Mouse (Mus musculus) CH12.LX (cell line): ENCODE data around the gene Ggt5. TPM values are rescaled to one million over a fixed set of nuclear protein-coding genes. Genes with fewer than 3 reads are reported as not detected.

ENCODE experiments used
- DNase-seq: peaks from one replicate; pipeline ENCODE4 v3.0.0-alpha.2; 2013; ENCODE audit errors: extremely low read depth
- H3K27ac ChIP-seq: 2 replicates; pipeline ENCODE4 v1.5.1; 2012; ENCODE audit warnings: low read depth, mild to moderate bottlenecking, control low read depth, moderate library complexity; ENCODE audit not compliant: insufficient read depth
- H3K27me3 ChIP-seq: replicated peaks from 2 replicates; pipeline ENCODE3; 2012; ENCODE audit warnings: inconsistent platforms
- H3K36me3 ChIP-seq, 2 experiments: replicated peaks in 1 of 2; 2 replicates each; pipeline versions ENCODE3 to v1.6.1; 2012; ENCODE audit warnings: inconsistent platforms in 1 of 2, low read length in 1 of 2, mild to moderate bottlenecking in 1 of 2, mixed read lengths in 1 of 2, moderate library complexity in 1 of 2; ENCODE audit not compliant: control insufficient read depth in 1 of 2, insufficient read depth in 1 of 2
- H3K4me1 ChIP-seq, 2 experiments: 2 replicates each; pipeline ENCODE4 v1.6.1; 2012; ENCODE audit warnings: inconsistent platforms in 1 of 2, moderate library complexity in 1 of 2; ENCODE audit not compliant: insufficient read depth in 2 of 2, control insufficient read depth in 1 of 2
- H3K4me2 ChIP-seq: 2 replicates; pipeline ENCODE4 v1.6.1; 2012; ENCODE audit warnings: low read depth, mild to moderate bottlenecking, control low read depth; ENCODE audit not compliant: poor library complexity, insufficient read depth, severe bottlenecking
- H3K4me3 ChIP-seq, 3 experiments: fragments of 150-350 bp in 1 of 3; sonication (generic) in 1 of 3; replicated peaks in 1 of 3; 2 replicates each; pipeline versions ENCODE3 to v1.5.1; 2011 to 2012; ENCODE audit warnings: low read depth in 2 of 3, low read length in 2 of 3, mild to moderate bottlenecking in 2 of 3, moderate library complexity in 2 of 3, control low read depth in 1 of 3, improper control_type of control experiment in 1 of 3, inconsistent platforms in 1 of 3, mixed read lengths in 1 of 3; ENCODE audit not compliant: poor library complexity in 1 of 3
- H3K79me2 ChIP-seq: replicated peaks from 2 replicates; pipeline ENCODE4 v1.6.1; 2012; ENCODE audit warnings: mild to moderate bottlenecking, moderate library complexity; ENCODE audit not compliant: control insufficient read depth, poor library complexity, insufficient read depth, severe bottlenecking; ENCODE audit errors: extremely low read depth
- H3K9ac ChIP-seq: 2 replicates; pipeline ENCODE4 v1.6.1; 2012; ENCODE audit warnings: low read depth, mild to moderate bottlenecking, control low read depth, moderate library complexity; ENCODE audit not compliant: insufficient read depth
- H3K9me3 ChIP-seq: replicated peaks from 2 replicates; pipeline ENCODE3; 2012; ENCODE audit warnings: low read length, inconsistent platforms, mixed read lengths
- BHLHE40 ChIP-seq: IDR thresholded peaks from 2 replicates; pipeline ENCODE4 v1.6.1; 2011; ENCODE audit warnings: mild to moderate bottlenecking, low read depth, low read length, improper control_type of control experiment
- ELF1 ChIP-seq: IDR thresholded peaks from 2 replicates; pipeline ENCODE4 v1.6.1; 2014; ENCODE audit warnings: low read depth, mild to moderate bottlenecking, inconsistent platforms, low read length, improper control_type of control experiment
- ETS1 ChIP-seq: conservative IDR thresholded peaks from 2 replicates; pipeline ENCODE4 v1.6.1; 2012; ENCODE audit warnings: low read depth, mild to moderate bottlenecking, inconsistent platforms, low read length, improper control_type of control experiment, moderate library complexity
- HCFC1 ChIP-seq: IDR thresholded peaks from 2 replicates; pipeline ENCODE4 v1.6.1; 2012; ENCODE audit warnings: low read depth, mild to moderate bottlenecking, inconsistent platforms, low read length, improper control_type of control experiment
- IRF4 ChIP-seq: IDR thresholded peaks from 2 replicates; pipeline ENCODE4 v1.6.1; 2014; ENCODE audit warnings: low read depth, mild to moderate bottlenecking, inconsistent platforms, low read length, improper control_type of control experiment
- MAFK ChIP-seq: IDR thresholded peaks from 2 replicates; pipeline ENCODE4 v1.6.1; 2011; ENCODE audit warnings: low read length, improper control_type of control experiment; ENCODE audit not compliant: insufficient replicate concordance
- MAX ChIP-seq: IDR thresholded peaks from 2 replicates; pipeline ENCODE4 v1.6.1; 2011; ENCODE audit warnings: low read length, improper control_type of control experiment
- MEF2A ChIP-seq: IDR thresholded peaks from 2 replicates; pipeline ENCODE4 v1.6.1; 2014; ENCODE audit warnings: low read depth, mild to moderate bottlenecking, inconsistent platforms, low read length, improper control_type of control experiment, borderline replicate concordance
- MXI1 ChIP-seq: IDR thresholded peaks from 2 replicates; pipeline ENCODE4 v1.6.1; 2011; ENCODE audit warnings: mild to moderate bottlenecking, low read depth, low read length, improper control_type of control experiment
- MYC ChIP-seq: IDR thresholded peaks from 2 replicates; pipeline ENCODE4 v1.6.1; 2011; ENCODE audit warnings: low read depth, mild to moderate bottlenecking, improper control_type of control experiment, low read length
- NELFE ChIP-seq: IDR thresholded peaks from 2 replicates; pipeline ENCODE4 v1.6.1; 2011; ENCODE audit warnings: low read depth, low read length, improper control_type of control experiment
- PAX5 ChIP-seq: IDR thresholded peaks from 2 replicates; pipeline ENCODE4 v1.6.1; 2012; ENCODE audit warnings: low read length, inconsistent platforms, mixed read lengths
- POLR2A ChIP-seq: IDR thresholded peaks from 2 replicates; pipeline ENCODE4 v1.6.1; 2011; ENCODE audit warnings: low read depth, mild to moderate bottlenecking, improper control_type of control experiment, low read length
- SIN3A ChIP-seq: IDR thresholded peaks from 2 replicates; pipeline ENCODE4 v1.6.1; 2012; ENCODE audit warnings: low read length, improper control_type of control experiment, inconsistent platforms
- UBTF ChIP-seq: IDR thresholded peaks from 2 replicates; pipeline ENCODE4 v1.6.1; 2012; ENCODE audit warnings: low read depth, mild to moderate bottlenecking, inconsistent platforms, low read length, improper control_type of control experiment, moderate library complexity
- USF2 ChIP-seq: conservative IDR thresholded peaks from 2 replicates; pipeline ENCODE4 v1.6.1; 2011; ENCODE audit warnings: low read depth, low read length, improper control_type of control experiment
- ZC3H11A ChIP-seq: IDR thresholded peaks from 2 replicates; pipeline ENCODE4 v1.6.1; 2012; ENCODE audit warnings: low read depth, mild to moderate bottlenecking, inconsistent platforms, low read length, improper control_type of control experiment
- ZKSCAN1 ChIP-seq: IDR thresholded peaks from 2 replicates; pipeline ENCODE4 v1.6.1; 2012; ENCODE audit warnings: low read depth, inconsistent platforms, low read length, improper control_type of control experiment, borderline replicate concordance
- ZNF384 ChIP-seq: IDR thresholded peaks from 2 replicates; pipeline ENCODE4 v1.6.1; 2012; ENCODE audit warnings: low read depth, low read length, improper control_type of control experiment, inconsistent platforms
- dilution Hi-C: fragments of 300-500 bp; cut with MboI; formaldehyde crosslinking; loops from 2 replicates; pipeline ENCODE4 v1.14.3; 2020; ENCODE audit warnings: low sequenced_read_pairs; ENCODE audit not compliant: extremely low pct_unique_long_range_greater_than_20kb, extremely low pct_ligation_motif_present
- in situ Hi-C: fragments of 300-500 bp; cut with MboI; formaldehyde crosslinking; loops from 3 replicates; pipeline ENCODE4 v1.14.3; 2019; ENCODE audit warnings: low sequenced_read_pairs, low pct_ligation_motif_present, low pct_unique_long_range_greater_than_20kb, mixed read lengths
- polyA plus RNA-seq: library from polyadenylated mRNA; unstranded; fragments of >175 nt; gene quantifications from 2 replicates; pipeline ENCODE4 v1.2.1, GENCODE M21; 2012; ENCODE audit warnings: low read depth; ENCODE audit not compliant: insufficient read length
- total RNA-seq, 2 experiments: library from RNA; depleted of rRNA; stranded (reverse); fragments of 300-350 nt in 1 of 2; fragments of >200 nt in 1 of 2; gene quantifications; 2 replicates each; pipeline ENCODE4 v1.2.3; 2012 to 2014

Ggt5 gene
- total and polyA plus RNA-seq, 3 experiments = not detected

DNA sequence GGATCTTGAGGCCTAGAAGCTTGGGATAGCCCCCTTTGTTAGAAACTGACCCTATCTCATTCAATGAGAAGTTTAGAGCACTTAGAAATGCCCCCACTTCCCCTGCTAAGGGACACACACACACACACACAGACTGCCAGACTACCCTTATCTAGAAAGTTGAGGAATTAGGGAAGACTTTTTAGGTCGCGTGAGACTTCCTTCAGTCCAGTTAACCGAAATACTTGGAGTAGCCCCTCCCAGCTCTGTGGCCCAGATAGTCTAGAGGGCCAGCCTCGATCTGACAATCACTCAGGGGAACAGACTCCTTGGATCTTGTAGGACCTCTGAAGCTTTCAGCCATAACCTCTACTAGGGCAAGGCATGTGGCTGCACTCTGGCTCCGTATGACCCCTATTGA is 21.1 kb upstream of the Ggt5 start (continued):
- TF ChIP-seq NELFE (no peak), MAFK (no peak), PAX5 (no peak)

GRCm38 (mm10) chr10:75568441-75568840 is 20.7 kb upstream of the Ggt5 start:
- Histone ChIP-seq H3K27me3 (no peaks in the 10 kb centered on the region), H3K27ac (no peak overlapping the region)
- dilution Hi-C loops = no loop called here
- TF ChIP-seq NELFE (no peak), ZNF384 (no peak), USF2 (no peak), MAFK (no peak), MEF2A (no peak), SIN3A (no peak), UBTF (no peak), MXI1 (no peak), POLR2A (no peak), BHLHE40 (no peak), ETS1 (no peak), MYC (no peak), PAX5 (no peak)
- TF ChIP-seq, all 38 proteins: peak for 0
- Histone ChIP-seq H3K36me3 (no peaks in the 10 kb centered on the region), H3K4me1 (peaks cover 16 to 47% of the 10 kb centered on the region in 2 experiments), H3K79me2 (no peaks in the 10 kb centered on the region), H3K9ac (no peak overlapping the region), H3K9me3 (no peaks in the 10 kb centered on the region), H3K4me2 (no peak overlapping the region), H3K4me3 (no peak overlapping the region)
- no peak for DNase-seq
- in situ Hi-C loops = no loop called here

DNA sequence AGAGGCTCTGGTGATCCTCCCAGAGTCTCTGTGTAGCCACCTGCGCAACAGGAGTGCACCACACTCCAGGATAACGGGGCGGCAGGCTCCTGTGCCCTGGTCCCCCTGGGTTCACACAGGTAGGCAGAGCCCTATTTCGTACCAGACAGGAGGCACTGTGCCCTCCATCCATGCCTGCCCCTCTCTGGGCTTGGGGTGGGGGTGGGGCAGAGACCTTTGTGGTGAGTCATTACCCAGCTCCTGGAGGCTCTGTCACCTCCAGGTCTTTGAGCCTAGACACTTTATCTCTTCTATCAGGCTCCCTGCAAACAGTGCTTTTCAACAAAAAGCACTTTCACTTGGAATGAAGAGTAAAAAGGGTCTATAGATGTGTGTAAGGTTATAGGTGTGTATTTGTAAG is 20.3 kb upstream of the Ggt5 start:
- in situ Hi-C loops = no loop called here
- no peak overlapping the region for H3K4me2 ChIP-seq
- no peaks in the 10 kb centered on the region for H3K36me3 ChIP-seq
- TF ChIP-seq ZKSCAN1 = no peak
- TF ChIP-seq USF2 = no peak
- no peak for TF ChIP-seq MAX
- TF ChIP-seq HCFC1 = no peak
- no peak for TF ChIP-seq ZC3H11A
- TF ChIP-seq PAX5 = no peak
- TF ChIP-seq IRF4 = no peak
- TF ChIP-seq ELF1 = no peak
- H3K27ac ChIP-seq = no peak overlapping the region
- no peaks in the 10 kb centered on the region for H3K9me3 ChIP-seq
- no peaks in the 10 kb centered on the region for H3K27me3 ChIP-seq
- no peak for DNase-seq
- peaks cover 16 to 47% of the 10 kb centered on the region in 2 experiments for H3K4me1 ChIP-seq
- H3K9ac ChIP-seq = no peak overlapping the region
- H3K79me2 ChIP-seq = no peaks in the 10 kb centered on the region
- dilution Hi-C loops = no loop called here
- H3K4me3 ChIP-seq = no peak overlapping the region
